Mouse (Mus musculus) liver, embryonic 15.5 days (tissue): ENCODE measurements around the gene Gnptab. TPM values are rescaled to one million over a fixed set of nuclear protein-coding genes. Genes with fewer than 3 reads are reported as not detected.
"Not testable (repeated sequence)": the region's sequence is repeated elsewhere in the genome, so short reads cannot be mapped to it uniquely, and the experiment has no call there.

Source experiments
- ATAC-seq: fragments of 200-750 bp; cut with Nextera tagmentation; 2 replicates; pipeline ENCODE4 v1.8.0; 2017; ENCODE audit warnings: moderate number of reproducible peaks, mild to moderate bottlenecking, moderate library complexity; ENCODE audit not compliant: insufficient read depth
- H3K27ac ChIP-seq: fragments of 300-500 bp; sonication (generic); replicated peaks from 2 replicates; pipeline ENCODE4 v1.5.1; 2015; ENCODE audit warnings: mild to moderate bottlenecking, inconsistent platforms
- H3K27me3 ChIP-seq: fragments of 300-500 bp; sonication (generic); 2 replicates; pipeline ENCODE4 v1.6.1; 2015; ENCODE audit warnings: mild to moderate bottlenecking, inconsistent platforms
- H3K36me3 ChIP-seq: fragments of 300-500 bp; sonication (generic); replicated peaks from 2 replicates; pipeline ENCODE4 v1.6.1; 2015; ENCODE audit warnings: moderate library complexity, mild to moderate bottlenecking, inconsistent platforms
- H3K4me1 ChIP-seq: fragments of 300-500 bp; sonication (generic); replicated peaks from 2 replicates; pipeline ENCODE4 v1.6.1; 2015; ENCODE audit warnings: inconsistent platforms
- H3K4me2 ChIP-seq: fragments of 300-500 bp; sonication (generic); 2 replicates; pipeline ENCODE4 v1.6.1; 2015; ENCODE audit warnings: moderate library complexity, mild to moderate bottlenecking, inconsistent platforms
- H3K4me3 ChIP-seq: fragments of 300-500 bp; sonication (generic); replicated peaks from 2 replicates; pipeline ENCODE4 v1.5.1; 2015; ENCODE audit warnings: mild to moderate bottlenecking, inconsistent platforms
- H3K9ac ChIP-seq: fragments of 300-500 bp; sonication (generic); 2 replicates; pipeline ENCODE4 v1.6.1; 2015; ENCODE audit warnings: moderate library complexity, mild to moderate bottlenecking, inconsistent platforms
- H3K9me3 ChIP-seq: fragments of 300-500 bp; sonication (generic); replicated peaks from 2 replicates; pipeline ENCODE4 v1.6.1; 2016; ENCODE audit warnings: inconsistent platforms
- WGBS: fragments of 180-500 bp; shearing (Covaris S2); methylation state at CpG from one replicate; pipeline ENCODE4 v1.1.7; 2015; ENCODE audit warnings: mixed read lengths; ENCODE audit not compliant: insufficient replicate concordance; 5-methylcytosine and 5-hydroxymethylcytosine counted together
- polyA plus RNA-seq: library from polyadenylated mRNA; unstranded; fragments of >200 nt; fragmentation: Nextera tagmentation; extraction: Ambion mirVana; gene quantifications from 2 replicates; pipeline ENCODE4 v1.2.1, GENCODE M21; 2015

Gene Gnptab
- polyA plus RNA-seq, 1 experiment from 2014 or later: 2.7 TPM

DNA sequence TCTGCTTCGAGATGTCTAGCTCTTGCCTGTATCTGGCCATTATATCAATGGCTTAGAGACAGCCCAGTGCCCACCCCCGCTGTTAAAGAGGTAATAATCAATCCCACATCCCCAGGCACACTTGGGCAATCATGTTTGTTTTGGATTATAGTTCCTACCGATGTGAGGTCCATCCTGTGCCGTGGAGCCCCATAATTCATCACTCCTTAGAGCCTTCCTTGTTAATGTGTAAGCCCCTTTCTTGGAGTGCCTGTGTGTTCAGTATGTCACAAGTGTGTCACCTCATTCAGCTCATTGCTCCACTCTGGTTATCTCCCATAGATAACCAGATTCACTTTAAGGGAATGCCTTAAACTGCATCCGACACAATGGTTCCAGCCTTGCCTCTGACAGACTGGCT, 24.3 kb upstream of the Gnptab start:
- WGBS: 55% methylated on average over 5 of the region's 5 CpGs
- no peak for ATAC-seq
- no peak overlapping the region for H3K4me2 ChIP-seq
- H3K4me3 ChIP-seq: no peak overlapping the region
- H3K27ac ChIP-seq: no peak overlapping the region
- no peaks in the 10 kb centered on the region for H3K9me3 ChIP-seq
- peaks cover 26% of the 10 kb centered on the region for H3K27me3 ChIP-seq
- peaks cover 13% of the 10 kb centered on the region; the same call in 1 of the 2 replicates for H3K4me1 ChIP-seq
- H3K36me3 ChIP-seq: no peaks in the 10 kb centered on the region
- H3K9ac ChIP-seq: no peak overlapping the region

DNA sequence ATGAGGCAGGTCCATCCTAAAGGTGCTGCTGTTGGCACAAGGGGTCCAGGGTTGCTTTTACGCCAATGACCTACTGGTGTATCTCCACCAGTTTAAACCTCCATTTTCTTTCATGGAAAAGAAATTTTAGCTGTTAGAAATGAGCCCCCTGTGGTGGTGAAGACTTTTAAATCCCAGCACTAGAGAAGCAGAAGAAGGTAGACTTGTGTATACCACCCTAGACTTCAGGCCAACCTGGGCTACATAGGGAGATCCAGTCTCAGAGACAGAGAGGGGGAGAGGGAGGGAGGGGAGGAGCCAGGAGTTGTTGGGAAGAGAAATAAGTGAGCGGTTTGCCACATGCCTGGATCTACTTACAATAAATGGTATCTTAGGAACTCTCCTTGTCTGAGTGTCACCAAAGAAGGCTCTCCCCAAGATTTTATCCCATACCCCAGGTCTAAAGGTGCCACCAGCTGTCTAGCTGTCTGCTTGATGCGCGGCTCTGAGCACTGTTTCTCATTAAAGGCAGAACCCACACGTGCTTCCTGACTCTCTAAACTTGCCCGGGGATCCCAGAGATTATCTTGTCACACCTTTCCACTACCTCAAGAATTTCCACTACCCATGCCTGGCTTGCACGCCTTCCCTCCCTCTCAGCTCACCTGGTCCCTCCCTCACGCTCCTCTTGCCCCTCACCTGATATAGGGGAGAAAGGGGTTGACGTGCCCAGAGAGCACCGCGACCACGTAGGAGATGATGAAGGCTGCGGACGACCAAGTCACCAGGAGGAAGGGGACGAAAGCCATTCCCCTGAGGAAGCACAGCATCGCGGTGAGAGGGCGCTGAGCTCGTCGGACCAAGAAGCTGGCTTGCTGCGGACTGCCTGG, 22.6 kb upstream of the Gnptab start:
- WGBS: 11% methylated on average over 21 of the region's 21 CpGs
- Histone ChIP-seq H3K4me3 (peak overlapping the region; percentile 59), H3K9ac (peak overlapping the region; percentile 42; the same call in 1 of the 2 replicates), H3K27ac (no peak overlapping the region), H3K27me3 (peaks cover 26% of the 10 kb centered on the region), H3K36me3 (no peaks in the 10 kb centered on the region), H3K4me1 (peaks cover 12% of the 10 kb centered on the region; the same call in 1 of the 2 replicates), H3K9me3 (no peaks in the 10 kb centered on the region), H3K4me2 (peak overlapping the region; percentile 72)
- no peak; the same call in 1 of the 2 replicates for ATAC-seq

- Histone ChIP-seq H3K9ac (peak overlapping the region; percentile 42), H3K36me3 (no peaks in the 10 kb centered on the region), H3K4me2 (peak overlapping the region; percentile 72), H3K4me1 (peaks cover 9% of the 10 kb centered on the region; the same call in 1 of the 2 replicates), H3K4me3 (peak overlapping the region; percentile 59), H3K27ac (no peak overlapping the region), H3K9me3 (no peaks in the 10 kb centered on the region), H3K27me3 (peaks cover 26% of the 10 kb centered on the region)
- peak; percentile 78 for ATAC-seq
- under 1% methylated on average over 43 of the region's 47 CpGs for WGBS
Measured at GRCm38 (mm10) chr10:88356983-88357559, 21.9 kb upstream of the Gnptab start.

DNA sequence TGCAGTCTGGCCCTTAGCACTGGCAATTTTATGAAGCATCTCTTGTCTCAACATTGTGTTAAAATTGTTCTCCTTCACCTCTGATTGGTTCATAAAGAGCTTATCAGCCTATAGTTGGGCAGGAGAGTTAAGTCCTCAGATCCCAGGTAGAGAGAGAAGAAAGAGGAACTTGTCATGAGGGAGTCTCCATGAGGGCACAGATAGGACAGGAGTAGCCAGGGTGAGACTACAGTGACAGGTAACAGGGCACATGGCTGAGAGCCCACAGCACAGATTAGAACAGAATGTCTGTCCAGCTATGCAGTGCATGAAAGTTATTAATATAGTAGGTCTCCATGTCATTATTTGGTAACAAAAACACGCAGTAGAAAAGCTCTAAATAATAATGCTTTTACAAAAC, 16.7 kb upstream of the Gnptab start:
- Histone ChIP-seq H3K4me1 (0 out of 2 replicates have a peak, but pooled peaks cover 3% of the 10 kb centered on the region), H3K9ac (no peak overlapping the region), H3K4me3 (no peak overlapping the region), H3K36me3 (no peaks in the 10 kb centered on the region), H3K4me2 (no peak overlapping the region), H3K9me3 (no peaks in the 10 kb centered on the region), H3K27me3 (peaks cover 8% of the 10 kb centered on the region), H3K27ac (no peak overlapping the region)
- 46% methylated on average over 1 of the region's 1 CpGs for WGBS
- no peak for ATAC-seq

GRCm38 (mm10) chr10:88364221-88364620, 14.7 kb upstream of the Gnptab start:
- Histone ChIP-seq H3K27ac (no peak overlapping the region), H3K9ac (no peak overlapping the region), H3K9me3 (no peaks in the 10 kb centered on the region), H3K36me3 (no peaks in the 10 kb centered on the region), H3K4me1 (no peaks in the 10 kb centered on the region), H3K27me3 (no peaks in the 10 kb centered on the region), H3K4me2 (no peak overlapping the region), H3K4me3 (no peak overlapping the region)
- 47% methylated on average over 3 of the region's 3 CpGs for WGBS
- no peak for ATAC-seq

DNA sequence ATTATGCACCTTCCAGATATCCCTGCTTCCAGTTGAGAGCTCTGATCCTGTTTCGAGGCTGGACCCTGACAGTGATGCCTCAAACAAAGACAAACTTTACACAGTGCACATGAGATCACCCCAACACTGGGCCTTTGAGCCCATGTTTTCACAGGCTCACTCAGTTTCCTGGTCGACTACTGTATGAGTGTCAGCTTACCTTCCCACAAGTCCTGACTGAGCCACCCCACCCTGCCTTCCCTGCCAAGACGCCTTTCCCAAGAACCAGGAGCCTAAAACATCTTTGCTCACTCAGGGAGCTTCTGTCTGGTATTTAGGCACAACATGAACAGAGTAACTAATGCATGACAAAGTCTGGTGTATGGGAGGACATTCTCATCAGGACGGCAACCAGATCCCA, 9.7 kb upstream of the Gnptab start:
- H3K4me3 ChIP-seq: no peak overlapping the region
- 37% methylated on average over 4 of the region's 4 CpGs for WGBS
- H3K27me3 ChIP-seq: no peaks in the 10 kb centered on the region
- H3K9me3 ChIP-seq: no peaks in the 10 kb centered on the region
- no peak overlapping the region for H3K27ac ChIP-seq
- H3K36me3 ChIP-seq: no peaks in the 10 kb centered on the region
- ATAC-seq: no peak
- H3K9ac ChIP-seq: no peak overlapping the region
- no peak overlapping the region for H3K4me2 ChIP-seq
- H3K4me1 ChIP-seq: no peaks in the 10 kb centered on the region

DNA sequence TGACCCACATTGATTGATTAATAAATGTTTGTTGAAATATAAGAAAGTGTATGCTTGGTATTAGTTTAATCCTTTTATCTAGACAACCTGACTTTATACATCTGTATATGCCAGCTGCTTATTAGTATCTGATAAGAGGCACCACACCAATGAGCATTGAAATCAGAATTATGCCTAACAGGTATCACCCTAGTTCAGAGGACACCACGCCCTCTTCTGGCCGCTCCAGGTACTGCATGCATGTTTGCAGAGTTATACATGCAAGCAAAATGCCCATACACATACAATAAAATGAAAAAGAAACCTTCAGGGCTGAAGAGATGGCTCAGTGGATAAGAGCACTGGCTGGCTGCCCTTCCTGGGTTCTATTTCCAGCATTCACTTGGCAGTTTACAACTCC, 7.1 kb upstream of the Gnptab start:
- H3K9ac ChIP-seq: no peak overlapping the region
- no peak overlapping the region for H3K4me2 ChIP-seq
- H3K27me3 ChIP-seq: no peaks in the 10 kb centered on the region
- H3K9me3 ChIP-seq: no peaks in the 10 kb centered on the region
- WGBS: 0% methylated on average over 2 of the region's 2 CpGs
- H3K27ac ChIP-seq: no peak overlapping the region
- H3K36me3 ChIP-seq: no peaks in the 10 kb centered on the region
- H3K4me3 ChIP-seq: no peak overlapping the region
- H3K4me1 ChIP-seq: peaks cover 5% of the 10 kb centered on the region; the same call in 1 of the 2 replicates
- ATAC-seq: no peak

DNA sequence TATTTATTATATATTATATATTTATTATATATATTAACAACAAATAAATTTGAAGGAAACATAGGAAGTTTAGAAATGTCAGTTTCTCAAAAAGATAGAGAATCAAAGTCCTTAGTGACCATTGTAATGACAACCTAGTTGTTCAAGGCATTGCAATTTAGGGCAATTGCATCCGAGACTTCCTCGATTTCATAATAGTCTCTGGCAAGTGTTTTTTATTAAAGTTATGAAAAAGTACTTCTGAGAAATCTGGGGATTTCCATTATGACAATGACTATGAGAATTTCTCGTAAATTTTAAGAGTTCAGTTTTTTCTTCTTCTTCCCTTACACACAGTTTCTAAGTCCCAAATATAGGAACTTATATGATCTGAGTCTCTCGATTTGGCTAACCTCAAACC, 6.5 kb upstream of the Gnptab start:
- H3K9me3 ChIP-seq: no peaks in the 10 kb centered on the region
- H3K4me2 ChIP-seq: no peak overlapping the region
- peaks cover 7% of the 10 kb centered on the region; the same call in 1 of the 2 replicates for H3K4me1 ChIP-seq
- WGBS: 64% methylated on average over 4 of the region's 4 CpGs
- no peaks in the 10 kb centered on the region for H3K36me3 ChIP-seq
- no peak for ATAC-seq
- H3K9ac ChIP-seq: no peak overlapping the region
- H3K4me3 ChIP-seq: no peak overlapping the region
- H3K27me3 ChIP-seq: no peaks in the 10 kb centered on the region
- no peak overlapping the region for H3K27ac ChIP-seq

DNA sequence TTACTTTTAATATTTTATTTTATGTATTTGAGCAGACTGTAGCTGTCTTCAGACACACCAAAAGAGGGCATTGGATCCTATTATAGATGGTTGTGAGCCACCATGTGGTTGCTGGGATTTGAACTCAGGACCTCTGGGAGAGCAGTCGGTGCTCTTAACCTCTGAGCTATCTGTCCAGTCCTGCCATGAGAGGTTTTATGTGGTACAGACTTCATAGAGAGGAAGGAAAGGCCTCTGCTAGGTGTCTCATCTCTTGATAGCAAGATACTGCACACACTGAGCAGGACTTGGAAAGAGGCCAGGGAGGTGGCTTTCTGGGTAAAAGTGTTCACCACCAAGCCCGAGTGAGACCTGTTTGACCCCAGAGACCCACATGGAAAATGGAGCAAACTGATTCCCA, 6.0 kb upstream of the Gnptab start:
- ATAC-seq: not testable (repeated sequence)

GRCm38 (mm10) chr10:88374984-88375383, 3.9 kb upstream of the Gnptab start:
- ATAC-seq: no peak
- Histone ChIP-seq H3K4me2 (no peak overlapping the region), H3K4me3 (no peak overlapping the region), H3K4me1 (peaks cover 21% of the 10 kb centered on the region), H3K9me3 (no peaks in the 10 kb centered on the region), H3K9ac (no peak overlapping the region), H3K36me3 (no peaks in the 10 kb centered on the region), H3K27ac (no peak overlapping the region), H3K27me3 (no peaks in the 10 kb centered on the region)
- 40% methylated on average over 10 of the region's 10 CpGs for WGBS

More for the DNA sequence above, 6.0 kb upstream of the Gnptab start:
- not testable (repeated sequence) for H3K36me3 ChIP-seq, H3K9me3 ChIP-seq, H3K27me3 ChIP-seq, H3K4me2 ChIP-seq, H3K4me1 ChIP-seq, H3K9ac ChIP-seq, H3K4me3 ChIP-seq, H3K27ac ChIP-seq
- 51% methylated on average over 2 of the region's 2 CpGs for WGBS

DNA sequence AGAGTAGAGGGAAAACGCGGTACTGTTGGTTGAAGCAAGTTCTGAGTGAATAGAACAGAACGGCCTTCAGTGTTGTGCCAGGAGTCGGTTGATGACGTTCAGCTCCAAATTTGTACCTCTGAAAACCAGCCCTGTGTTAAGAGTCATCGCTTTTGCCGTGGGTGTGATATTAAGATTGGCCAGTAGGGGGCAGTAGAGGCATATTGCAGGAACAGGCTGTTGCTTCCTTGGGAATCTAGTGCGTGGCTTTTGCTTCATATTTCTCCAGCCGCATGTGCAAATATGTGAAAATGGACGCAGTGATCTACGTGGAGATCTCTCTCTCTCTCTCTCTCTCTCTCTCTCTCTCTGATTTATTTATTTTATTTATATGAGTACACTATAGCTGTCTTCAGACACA, 2.2 kb upstream of the Gnptab start:
- Histone ChIP-seq H3K27me3 (no peaks in the 10 kb centered on the region), H3K27ac (no peak overlapping the region), H3K36me3 (no peaks in the 10 kb centered on the region), H3K4me2 (no peak overlapping the region), H3K4me1 (peaks cover 38% of the 10 kb centered on the region), H3K9me3 (no peaks in the 10 kb centered on the region), H3K4me3 (no peak overlapping the region), H3K9ac (no peak overlapping the region)
- ATAC-seq: no peak
- 3% methylated on average over 11 of the region's 11 CpGs for WGBS
